Mouse (Mus musculus) spleen, adult 2 months (tissue): ENCODE data around the gene Tfe3. TPM values are rescaled to one million over a fixed set of nuclear protein-coding genes. Genes with fewer than 3 reads are reported as not detected.
A peak's percentile ranks its signal among the peaks of the same experiment; 100 is the strongest.
"Not testable (repeated sequence)": the region's sequence is repeated elsewhere in the genome, so short reads cannot be mapped to it uniquely, and the experiment has no call there.

ENCODE experiments used
- DNase-seq, 2 experiments: peaks; one replicate each; pipeline versions ENCODE4 v3.0.0 to v3.0.0-alpha.2; 2012 to 2021; ENCODE audit warnings: low spot score in 2 of 2, low read depth in 1 of 2
- H3K27ac ChIP-seq: fragments of 200-500 bp; 2 replicates; pipeline ENCODE4 v1.5.1; 2012; ENCODE audit warnings: low read length, inconsistent platforms; ENCODE audit not compliant: insufficient read depth
- H3K27me3 ChIP-seq: fragments of 200-500 bp; 2 replicates; pipeline ENCODE4 v1.6.1; 2012; ENCODE audit warnings: mild to moderate bottlenecking, moderate library complexity, low read length, inconsistent platforms; ENCODE audit not compliant: control insufficient read depth, insufficient read depth
- H3K36me3 ChIP-seq: fragments of 200-500 bp; 2 replicates; pipeline ENCODE4 v1.6.1; 2012; ENCODE audit warnings: mild to moderate bottlenecking, low read length, inconsistent platforms; ENCODE audit not compliant: control insufficient read depth, insufficient read depth
- H3K4me1 ChIP-seq: fragments of 200-500 bp; 2 replicates; pipeline ENCODE4 v1.6.1; 2011; ENCODE audit warnings: inconsistent platforms; ENCODE audit not compliant: control insufficient read depth, insufficient read depth, insufficient read length
- H3K4me3 ChIP-seq: fragments of 200-500 bp; 2 replicates; pipeline ENCODE4 v1.5.1; 2011; ENCODE audit warnings: mild to moderate bottlenecking, inconsistent platforms; ENCODE audit not compliant: insufficient read depth, insufficient read length; ENCODE audit errors: extremely low read depth
- CTCF ChIP-seq: fragments of 200-500 bp; IDR thresholded peaks from 2 replicates; pipeline ENCODE4 v1.5.1; 2011; ENCODE audit warnings: mild to moderate bottlenecking, inconsistent platforms; ENCODE audit not compliant: insufficient read depth, insufficient read length, insufficient replicate concordance; ENCODE audit errors: extremely low read depth
- POLR2A ChIP-seq: fragments of 200-500 bp; IDR thresholded peaks from 2 replicates; pipeline ENCODE4 v1.6.1; 2011; ENCODE audit warnings: low read depth, low read length, inconsistent platforms
- WGBS: fragments of 180-500 bp; shearing (Covaris S2); methylation state at CpG from one replicate; pipeline ENCODE4 v1.1.7; 2018; 5-methylcytosine and 5-hydroxymethylcytosine counted together
- polyA plus RNA-seq: library from polyadenylated mRNA; depleted of rRNA; stranded (reverse); fragments of >200 nt; gene quantifications from 2 replicates; pipeline ENCODE4 v1.2.3, GENCODE M21; 2012; rRNA removed

Gene Tfe3
- 23.3 and 24.6 TPM in 2 replicates for polyA plus RNA-seq

DNA sequence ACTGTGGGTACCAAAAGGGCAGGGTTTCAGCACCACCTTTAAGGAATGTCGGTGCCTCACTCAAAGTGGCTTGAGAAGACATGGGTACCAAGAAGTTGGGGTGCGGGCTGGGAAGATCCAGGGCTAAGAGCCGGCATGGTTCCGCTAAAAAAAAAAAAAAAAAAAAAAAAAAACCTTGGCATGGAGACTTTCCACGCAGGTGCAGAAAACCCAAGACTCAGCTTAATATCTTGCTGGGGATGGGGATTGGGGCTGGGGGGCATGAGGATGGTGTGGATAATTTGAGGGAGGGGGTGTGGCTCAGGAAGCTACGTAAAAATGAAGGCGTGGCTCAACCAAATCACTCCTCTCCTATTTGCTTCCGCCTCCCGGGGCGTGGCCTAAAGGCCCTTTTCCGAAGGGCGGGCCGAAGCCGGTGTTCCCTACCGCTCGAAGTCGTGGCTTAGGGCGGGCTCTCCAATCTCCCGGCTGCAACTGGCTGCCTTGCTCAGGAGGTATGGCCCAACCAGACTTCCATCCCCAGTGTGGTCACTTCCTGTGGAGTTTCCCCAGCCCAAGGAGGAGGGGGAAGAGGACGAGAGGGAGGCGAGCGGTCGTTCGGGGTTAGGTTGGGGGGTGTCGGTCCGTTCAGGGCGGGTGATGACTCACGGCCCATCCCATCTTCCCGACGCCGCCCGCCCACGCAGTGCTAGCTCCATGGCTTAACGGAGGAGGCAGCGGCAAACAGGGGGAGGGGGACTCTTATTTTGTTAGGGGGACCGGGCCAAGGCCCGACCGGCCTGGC is at the start of gene Tfe3:
TSS of gene Tfe3 (plus strand) at position 424 of the 784 bp plus-strand sequence.
- TF ChIP-seq POLR2A (peak; percentile 51), CTCF (no peak)
- 32% methylated on average over 38 of the region's 38 CpGs for WGBS
- peaks cover 5% of the 10 kb centered on the region for H3K36me3 ChIP-seq

DNA sequence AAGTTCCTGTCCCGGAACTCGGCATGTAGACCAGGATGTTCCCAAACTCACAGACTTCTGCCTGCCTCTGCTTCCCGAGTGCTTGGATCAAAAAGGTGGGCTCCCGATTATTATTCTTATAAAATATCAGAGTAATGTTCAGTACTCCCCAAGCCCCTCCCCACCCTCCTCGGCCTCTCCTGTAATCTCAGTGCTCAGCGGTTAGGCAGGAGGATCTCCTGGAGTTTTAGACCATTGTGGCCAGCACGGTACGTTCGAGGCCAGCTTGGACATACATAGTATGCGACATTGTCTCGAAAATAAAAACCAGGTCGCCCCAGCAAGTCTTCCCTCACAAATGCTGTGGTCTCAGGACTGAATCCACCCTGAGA is 48.6 kb upstream of the Tfe3 start:
- 28% methylated on average over 6 of the region's 12 CpGs for WGBS
- not testable (repeated sequence) for H3K36me3 ChIP-seq, DNase-seq, H3K27ac ChIP-seq, H3K27me3 ChIP-seq, H3K4me1 ChIP-seq
- peak overlapping the region; percentile 40; the same call in 1 of the 2 replicates for H3K4me3 ChIP-seq

More for the DNA sequence above, at the start of gene Tfe3:
- Histone ChIP-seq H3K27me3 (no peaks in the 10 kb centered on the region), H3K27ac (peak within 1 kb of the TSS; percentile 82), H3K4me1 (peaks cover 2% of the 10 kb centered on the region; the same call in 1 of the 2 replicates), H3K4me3 (peak within 1 kb of the TSS; percentile 86)
- DNase-seq: peak; percentile 79

DNA sequence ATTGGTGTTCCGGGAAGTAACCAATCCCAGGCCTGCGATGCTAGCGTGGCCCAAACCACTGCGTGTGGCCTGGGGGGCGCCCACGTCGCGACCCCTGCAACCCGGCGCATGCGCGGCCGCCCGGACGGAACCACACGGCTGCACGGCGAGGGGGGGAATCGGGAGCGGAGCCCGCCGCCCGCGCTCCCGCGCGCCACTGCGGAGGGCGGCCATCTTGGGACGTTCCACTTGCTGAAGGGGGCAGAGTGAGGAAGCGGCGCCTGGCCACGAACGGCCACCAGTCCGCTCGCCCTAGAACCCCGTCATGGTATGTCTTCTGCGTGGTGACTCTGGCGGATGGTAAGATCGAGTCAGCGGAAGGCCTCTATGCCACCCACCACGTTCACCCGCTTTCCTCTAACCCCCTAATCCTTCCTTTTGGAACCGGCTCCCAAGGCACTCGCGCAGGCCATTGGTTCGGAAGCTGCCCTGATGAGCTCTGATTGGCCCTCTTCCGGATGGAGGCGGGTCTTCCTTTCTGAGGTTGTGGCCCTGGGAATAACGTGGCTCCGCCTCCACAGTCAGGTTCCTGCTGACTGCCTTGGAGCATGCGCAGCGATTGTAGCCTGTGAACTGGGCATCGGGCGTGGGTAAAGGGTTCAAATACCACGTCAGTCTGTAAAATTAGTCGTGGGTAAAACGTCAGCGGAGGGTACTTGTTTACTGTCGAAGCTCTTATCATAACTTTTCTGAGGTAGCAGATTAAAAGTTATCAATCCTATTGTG is 48.0 kb upstream of the Tfe3 start, which contains the start of gene Wdr45:
TSS of gene Wdr45 (plus strand) at position 199 of the 765 bp plus-strand sequence.
- not testable (repeated sequence) for H3K36me3 ChIP-seq, H3K4me1 ChIP-seq, H3K27me3 ChIP-seq
- Histone ChIP-seq H3K27ac (peak within 1 kb of the TSS; percentile 74; the same call in 1 of the 2 replicates), H3K4me3 (peak within 1 kb of the TSS; percentile 40; the same call in 1 of the 2 replicates)
- 30% methylated on average over 47 of the region's 60 CpGs for WGBS
- DNase-seq: peak; percentile 89 to 92

DNA sequence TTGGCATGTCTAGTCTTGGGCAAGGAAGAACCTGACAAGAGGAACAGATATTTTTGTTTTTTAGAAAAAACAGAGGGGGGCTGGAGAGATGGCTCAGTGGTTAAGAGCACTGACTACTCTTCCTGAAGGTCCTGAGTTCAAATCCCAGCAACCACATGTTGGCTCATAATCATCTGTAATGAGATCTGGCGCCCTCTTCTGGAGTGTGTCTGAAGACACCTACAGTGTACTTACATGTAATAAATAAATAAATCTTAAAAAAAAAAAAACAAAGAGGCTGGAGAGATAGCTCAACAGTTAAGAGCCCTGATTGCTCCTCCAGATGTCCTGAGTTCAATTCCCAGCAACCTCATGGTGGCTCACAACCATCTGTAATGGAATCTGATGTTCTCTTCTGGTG is 46.3 kb upstream of the Tfe3 start:
- not testable (repeated sequence) for H3K36me3 ChIP-seq, H3K4me1 ChIP-seq, H3K4me3 ChIP-seq, H3K27me3 ChIP-seq, H3K27ac ChIP-seq, DNase-seq
- WGBS: 38% methylated on average over 1 of the region's 1 CpGs

DNA sequence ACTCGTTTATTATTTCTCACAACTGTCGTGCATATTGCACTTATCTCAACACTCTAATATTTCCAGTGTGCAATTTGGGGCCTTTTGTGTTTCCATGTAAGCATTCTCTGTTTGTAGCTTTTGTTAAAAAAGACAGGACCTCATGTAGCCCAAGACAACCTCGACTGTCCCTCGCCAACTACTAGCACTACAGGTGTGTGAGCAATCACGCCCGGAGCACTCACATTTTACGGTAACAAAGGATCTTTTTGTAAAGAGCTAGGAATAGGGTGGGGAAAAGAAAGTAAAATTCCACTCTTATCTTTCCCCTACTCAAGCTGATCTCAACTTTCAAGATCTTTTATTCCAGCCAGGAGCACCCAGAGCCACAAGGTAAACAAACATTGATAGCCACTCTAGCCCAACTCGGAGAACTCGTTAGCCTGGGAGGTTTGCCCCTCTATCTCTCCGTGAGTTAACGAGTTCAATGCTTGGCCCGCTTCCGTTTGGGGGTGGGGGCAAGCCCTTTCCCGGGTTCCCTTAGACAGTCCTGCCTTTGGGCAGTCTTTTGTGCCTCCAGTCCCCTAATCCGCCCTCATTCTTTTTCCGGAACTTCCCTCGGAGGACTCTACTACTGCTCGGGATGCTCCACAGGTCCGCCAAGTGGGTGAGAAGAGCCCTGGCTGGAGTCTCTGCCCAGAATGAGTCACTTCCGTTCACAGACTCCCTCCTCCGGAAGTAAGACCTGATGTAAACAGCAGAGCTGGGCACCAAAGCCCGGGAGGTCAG is 40.7 kb upstream of the Tfe3 start, which contains the start of gene Gm45208:
TSS of gene Gm45208 (plus strand) at position 732 of the 768 bp plus-strand sequence.
- H3K36me3 ChIP-seq: peaks cover 5% of the 10 kb centered on the region
- peak within 1 kb of the TSS; percentile 89 for H3K4me3 ChIP-seq
- peak within 1 kb of the TSS; percentile 89 for H3K27ac ChIP-seq
- DNase-seq: peak; percentile 66 to 72
- H3K27me3 ChIP-seq: no peaks in the 10 kb centered on the region
- no peak; the same call in 1 of the 2 replicates for TF ChIP-seq POLR2A
- no peak for TF ChIP-seq CTCF
- H3K4me1 ChIP-seq: no peaks in the 10 kb centered on the region
- WGBS: 21% methylated on average over 22 of the region's 22 CpGs

DNA sequence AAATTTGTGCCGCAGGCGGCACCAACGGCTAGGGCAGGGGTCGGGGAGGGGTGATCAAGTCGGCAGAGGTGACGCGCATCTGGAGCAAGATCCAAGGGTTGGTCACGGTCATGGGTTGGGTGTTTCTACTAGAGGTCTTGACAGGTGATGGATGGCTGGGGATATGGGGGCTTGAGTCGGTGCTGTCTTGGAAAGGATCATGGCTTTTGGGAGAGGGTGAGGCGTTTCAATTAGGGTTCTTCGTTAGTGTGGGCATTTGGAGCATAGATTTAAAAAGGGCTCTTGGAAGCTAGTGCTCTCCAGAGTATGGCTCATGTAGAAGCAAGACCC is 40.1 kb upstream of the Tfe3 start:
- H3K4me3 ChIP-seq: peak overlapping the region; percentile 89
- H3K27me3 ChIP-seq: no peaks in the 10 kb centered on the region
- TF ChIP-seq CTCF: no peak
- TF ChIP-seq POLR2A: no peak
- 23% methylated on average over 11 of the region's 11 CpGs for WGBS
- no peaks in the 10 kb centered on the region for H3K4me1 ChIP-seq
- DNase-seq: no peak
- peaks cover 6% of the 10 kb centered on the region for H3K36me3 ChIP-seq
- H3K27ac ChIP-seq: peak overlapping the region; percentile 62

DNA sequence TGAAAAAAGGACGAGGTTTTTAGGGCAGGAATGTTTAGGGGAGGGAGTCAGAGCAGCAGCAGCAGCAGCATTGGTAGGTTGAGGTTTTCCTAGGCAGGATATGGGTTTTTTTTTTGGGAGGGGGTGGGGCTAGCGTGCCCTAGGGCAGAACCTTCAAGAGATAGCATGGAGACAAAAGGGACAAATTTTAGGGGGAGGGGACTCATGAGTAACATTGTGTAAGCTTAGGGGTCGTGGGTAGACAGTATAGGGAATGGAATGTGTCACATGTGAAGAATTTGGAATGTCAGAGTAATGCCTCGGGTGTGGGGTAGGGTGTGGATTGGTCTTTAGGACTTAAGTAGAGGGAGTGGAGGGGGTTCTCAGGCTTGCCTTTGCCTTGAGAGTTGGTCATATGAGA is 39.7 kb upstream of the Tfe3 start:
- no peak for DNase-seq
- Histone ChIP-seq H3K27ac (no peak overlapping the region), H3K4me1 (no peaks in the 10 kb centered on the region), H3K36me3 (peaks cover 6% of the 10 kb centered on the region), H3K27me3 (no peaks in the 10 kb centered on the region), H3K4me3 (peak overlapping the region; percentile 89)
- WGBS: 23% methylated on average over 4 of the region's 4 CpGs
- TF ChIP-seq CTCF (no peak), POLR2A (no peak)
